Mouse (Mus musculus) limb, embryonic 15.5 days (tissue): ENCODE data around the gene Fgf8. TPM values are rescaled to one million over a fixed set of nuclear protein-coding genes. Genes with fewer than 3 reads are reported as not detected.

Source experiments
- ATAC-seq: fragments of 200-750 bp; cut with Nextera tagmentation; 2 replicates; pipeline ENCODE4 v1.8.0; 2017; ENCODE audit warnings: low read depth, moderate TSS enrichment; ENCODE audit not compliant: insufficient number of reproducible peaks, low FRiP score, low TSS enrichment
- H3K27ac ChIP-seq: fragments of 300-500 bp; sonication (generic); 2 replicates; pipeline ENCODE4 v1.5.1; 2015; ENCODE audit warnings: moderate library complexity, mild to moderate bottlenecking, inconsistent platforms
- H3K27me3 ChIP-seq: fragments of 300-500 bp; sonication (generic); 2 replicates; pipeline ENCODE4 v1.6.1; 2015; ENCODE audit warnings: inconsistent platforms
- H3K36me3 ChIP-seq: fragments of 300-500 bp; sonication (generic); 2 replicates; pipeline ENCODE4 v1.6.1; 2015; ENCODE audit warnings: inconsistent platforms
- H3K4me1 ChIP-seq: fragments of 300-500 bp; sonication (generic); 2 replicates; pipeline ENCODE4 v1.6.1; 2015; ENCODE audit warnings: inconsistent platforms
- H3K4me2 ChIP-seq: fragments of 300-500 bp; sonication (generic); 2 replicates; pipeline ENCODE4 v1.6.1; 2015; ENCODE audit warnings: mild to moderate bottlenecking, inconsistent platforms
- H3K4me3 ChIP-seq: fragments of 300-500 bp; sonication (generic); 2 replicates; pipeline ENCODE4 v1.5.1; 2015; ENCODE audit warnings: mild to moderate bottlenecking, inconsistent platforms
- H3K9ac ChIP-seq: fragments of 300-500 bp; sonication (generic); 2 replicates; pipeline ENCODE4 v1.6.1; 2015; ENCODE audit warnings: inconsistent platforms
- H3K9me3 ChIP-seq: fragments of 300-500 bp; sonication (generic); 2 replicates; pipeline ENCODE4 v1.6.1; 2016; ENCODE audit warnings: inconsistent platforms
- WGBS: fragments of 180-500 bp; shearing (Covaris S2); methylation state at CpG from one replicate; pipeline ENCODE4 v1.1.7; 2015; 5-methylcytosine and 5-hydroxymethylcytosine counted together
- polyA plus RNA-seq: library from polyadenylated mRNA; unstranded; fragments of >200 nt; fragmentation: Nextera tagmentation; extraction: Ambion mirVana; gene quantifications from 2 replicates; pipeline ENCODE4 v1.2.1, GENCODE M21; 2015

Fgf8 gene
- polyA plus RNA-seq, 1 experiment from 2014 or later = 0.51 TPM

DNA sequence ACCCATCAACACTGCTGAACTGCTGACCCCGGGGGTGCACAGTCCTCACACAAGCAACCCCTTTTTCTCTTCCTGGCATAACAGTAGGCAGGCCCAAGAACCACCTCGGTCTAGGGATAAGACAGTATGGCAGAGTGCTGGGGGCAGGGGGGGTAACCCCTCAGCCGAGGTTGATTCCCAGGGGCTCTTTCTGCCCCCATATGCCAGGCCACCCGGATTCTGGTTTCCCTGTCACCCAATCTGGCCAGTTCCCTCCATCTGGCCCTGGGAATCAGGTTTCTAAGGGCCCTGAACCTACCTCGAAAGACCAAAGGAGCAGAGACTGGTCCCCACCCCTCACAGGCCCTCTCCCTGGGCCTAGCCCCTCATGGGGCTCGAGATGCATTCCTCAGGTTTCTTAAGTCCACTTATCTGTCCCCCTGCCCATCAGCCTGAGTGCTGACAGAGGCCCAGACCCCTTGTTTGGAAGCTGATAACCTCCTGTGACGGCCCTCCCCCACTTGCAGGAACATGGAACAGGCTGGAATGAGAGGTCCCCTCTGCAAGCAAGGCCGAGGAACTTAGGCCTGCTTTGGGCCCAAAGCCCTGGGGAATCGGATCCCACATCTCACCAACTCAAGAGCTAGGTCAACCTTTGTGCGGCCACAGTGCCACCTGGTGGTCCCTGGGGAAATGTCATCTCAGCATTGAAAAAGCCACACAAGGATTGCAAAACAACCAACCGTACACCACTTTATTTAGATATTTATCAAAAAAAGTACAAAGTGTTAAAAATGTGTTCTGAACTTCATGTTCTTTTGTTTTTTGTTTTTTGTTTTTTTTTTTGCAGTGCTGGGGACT lies 4.5 kb upstream of the Fgf8 start:
- Histone ChIP-seq H3K4me2 (no peak overlapping the region), H3K36me3 (peaks cover 11% of the 10 kb centered on the region), H3K27me3 (peaks cover 45% of the 10 kb centered on the region), H3K4me1 (peaks cover 41% of the 10 kb centered on the region), H3K9me3 (no peaks in the 10 kb centered on the region), H3K9ac (no peak overlapping the region), H3K4me3 (no peak overlapping the region), H3K27ac (no peak overlapping the region)
- WGBS = 26% methylated on average over 11 of the region's 11 CpGs
- no peak for ATAC-seq

DNA sequence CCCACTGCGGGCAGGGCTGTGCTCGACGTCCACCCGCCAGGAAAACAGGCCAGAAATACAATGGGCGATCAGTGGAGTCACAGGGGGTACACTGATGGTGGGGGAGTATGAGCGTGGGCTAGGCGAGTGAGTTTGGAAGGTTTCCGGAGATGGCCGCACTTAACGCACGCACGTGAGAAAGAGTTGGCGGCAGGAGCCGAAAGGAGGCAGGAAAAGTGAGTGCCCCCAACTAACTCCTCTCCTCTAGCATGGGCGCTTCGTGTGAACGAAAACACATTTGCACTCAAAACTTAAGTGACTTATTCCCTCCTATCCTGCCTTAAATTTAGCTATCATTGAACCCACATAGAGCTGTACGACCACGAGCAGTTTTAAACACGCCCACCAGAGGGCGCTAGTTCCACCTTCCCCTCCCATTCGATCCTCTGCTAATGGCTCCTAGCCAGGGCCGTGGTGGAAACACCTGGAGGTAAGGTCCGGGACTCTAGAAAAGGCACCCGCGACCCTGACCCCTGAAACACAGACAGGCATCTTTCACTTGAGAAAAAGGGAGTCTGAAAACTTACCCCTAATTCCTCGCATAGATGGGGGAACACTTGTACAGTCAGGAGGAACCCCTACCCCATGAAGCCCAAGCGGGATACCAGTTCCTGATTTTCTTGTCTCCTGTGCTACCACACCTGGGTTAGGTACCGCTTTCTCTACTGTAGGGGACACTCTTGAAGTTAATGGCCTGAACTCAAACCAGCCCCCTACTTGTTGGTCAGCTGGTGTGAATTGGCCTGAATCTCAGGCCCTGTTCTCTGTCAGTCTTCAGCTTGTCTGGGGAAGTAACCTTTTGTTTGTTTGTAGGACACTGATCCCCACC lies 3.7 kb upstream of the Fgf8 start:
- H3K4me2 ChIP-seq = peak overlapping the region; percentile 4; the same call in 1 of the 2 replicates
- 0 out of 2 replicates have a peak overlapping the region, but pooled peaks have one; percentile 9 for H3K4me3 ChIP-seq
- no peak overlapping the region for H3K9ac ChIP-seq
- peaks cover 54% of the 10 kb centered on the region for H3K27me3 ChIP-seq
- no peak overlapping the region for H3K27ac ChIP-seq
- no peak for ATAC-seq
- peaks cover 49% of the 10 kb centered on the region for H3K4me1 ChIP-seq
- H3K36me3 ChIP-seq = peaks cover 4% of the 10 kb centered on the region; the same call in 1 of the 2 replicates
- WGBS = 13% methylated on average over 29 of the region's 29 CpGs
- H3K9me3 ChIP-seq = no peaks in the 10 kb centered on the region

DNA sequence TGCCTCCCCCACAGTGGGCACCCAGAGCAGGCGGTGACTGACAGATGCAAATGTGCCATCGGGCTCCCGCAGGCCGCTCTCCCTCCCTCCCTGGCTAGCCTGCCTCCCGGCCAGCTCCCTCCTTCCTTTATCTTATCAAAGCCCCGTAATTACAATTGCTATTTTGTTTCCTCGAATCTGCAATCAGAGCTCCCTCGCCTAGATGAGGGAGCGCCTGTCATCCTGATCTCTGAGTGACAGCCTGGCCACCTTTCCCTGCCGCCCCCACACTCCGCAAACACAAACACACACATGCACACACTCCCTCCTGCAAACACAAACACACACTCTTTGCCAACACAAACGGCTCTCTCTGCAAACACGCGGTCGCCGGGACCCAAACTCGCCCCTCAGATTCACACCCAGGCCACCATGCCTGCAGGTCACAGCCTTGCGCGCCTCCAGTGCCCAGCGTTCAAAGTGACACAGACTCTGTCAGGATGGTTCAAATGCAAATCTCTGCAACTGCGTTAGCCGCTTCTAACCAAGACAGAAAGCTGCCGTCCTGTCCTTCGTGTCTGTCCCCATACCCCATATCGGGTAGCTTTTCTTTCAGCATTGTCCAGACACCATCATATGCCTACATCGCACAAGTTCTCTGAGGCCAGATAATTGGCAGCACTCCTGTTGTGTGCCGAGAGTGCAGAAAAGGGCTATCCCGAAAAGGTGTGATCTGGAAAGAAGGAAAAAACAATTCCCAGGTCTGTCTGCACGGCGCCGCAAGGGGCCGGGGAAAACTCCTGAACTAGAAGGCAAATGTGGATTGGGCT lies 2.8 kb upstream of the Fgf8 start:
- H3K4me2 ChIP-seq = peak overlapping the region; percentile 4; the same call in 1 of the 2 replicates
- ATAC-seq = no peak
- H3K4me1 ChIP-seq = peaks cover 58% of the 10 kb centered on the region

DNA sequence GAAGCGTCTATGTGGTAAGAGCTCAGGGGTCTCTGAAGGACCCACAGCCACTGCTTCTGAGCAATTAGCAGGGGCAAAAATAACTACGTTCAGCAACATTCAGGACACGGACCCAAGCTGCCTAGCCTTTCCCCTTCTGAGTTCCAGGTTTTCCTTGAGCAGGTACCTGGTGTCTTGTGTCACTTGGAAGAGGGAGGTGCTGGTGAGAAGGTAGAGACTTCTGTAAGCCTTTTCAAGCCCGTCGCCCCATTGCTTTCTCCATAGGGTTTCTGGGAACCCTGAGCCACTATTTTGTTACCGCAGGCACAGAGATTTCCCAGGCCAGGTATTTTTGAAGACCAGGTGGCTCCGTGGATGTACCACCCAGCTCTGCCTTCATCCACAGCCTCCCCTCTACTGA lies 904 bp upstream of the Fgf8 start:
- H3K27ac ChIP-seq = no peak overlapping the region
- H3K36me3 ChIP-seq = no peaks in the 10 kb centered on the region
- H3K9me3 ChIP-seq = no peaks in the 10 kb centered on the region
- no peak for ATAC-seq
- 22% methylated on average over 7 of the region's 7 CpGs for WGBS
- H3K4me1 ChIP-seq = peaks cover 54% of the 10 kb centered on the region
- H3K4me3 ChIP-seq = no peak overlapping the region
- peaks cover 79% of the 10 kb centered on the region for H3K27me3 ChIP-seq
- H3K9ac ChIP-seq = no peak overlapping the region
- H3K4me2 ChIP-seq = peak overlapping the region; percentile 93; the same call in 1 of the 2 replicates

More for the DNA sequence above, 2.8 kb upstream of the Fgf8 start:
- Histone ChIP-seq H3K27me3 (peaks cover 62% of the 10 kb centered on the region), H3K9me3 (no peaks in the 10 kb centered on the region), H3K27ac (no peak overlapping the region), H3K9ac (no peak overlapping the region), H3K36me3 (no peaks in the 10 kb centered on the region), H3K4me3 (0 out of 2 replicates have a peak overlapping the region, but pooled peaks have one; percentile 9)
- WGBS = 6% methylated on average over 32 of the region's 32 CpGs

DNA sequence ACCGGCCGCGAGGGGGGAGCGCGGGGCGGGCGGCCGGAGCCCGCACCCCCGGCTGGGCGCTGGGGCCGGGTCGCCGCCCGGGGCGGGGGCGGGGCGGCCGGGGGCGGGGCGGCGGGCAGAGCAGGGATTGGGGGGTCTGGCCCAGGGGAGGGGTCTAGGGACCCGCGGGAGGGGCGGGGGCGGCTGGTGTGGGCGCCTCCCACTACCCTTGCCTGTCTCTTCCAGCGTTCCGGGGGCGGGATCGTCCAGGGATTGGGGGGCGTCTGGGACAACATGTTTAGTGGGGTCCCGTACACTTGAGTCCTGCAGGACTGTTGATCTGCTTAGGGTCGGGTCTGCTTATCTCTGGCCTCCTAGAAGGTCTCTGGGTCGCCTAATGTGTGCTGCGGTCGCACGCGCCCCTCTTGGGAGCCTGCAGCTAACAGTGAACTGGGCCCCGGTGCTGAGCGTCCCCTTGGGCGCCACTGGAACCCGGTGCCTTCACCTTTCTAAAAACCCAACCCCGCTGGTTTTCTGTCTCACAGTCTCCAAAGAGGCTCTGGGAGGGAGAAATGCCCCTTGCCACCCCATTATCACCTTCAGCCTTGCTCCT lies 365 bp upstream of the Fgf8 start:
- 2% methylated on average over 17 of the region's 44 CpGs for WGBS
- peak overlapping the region; percentile 93 for H3K4me2 ChIP-seq
- H3K9me3 ChIP-seq = no peaks in the 10 kb centered on the region
- H3K27me3 ChIP-seq = peaks cover 84% of the 10 kb centered on the region
- H3K9ac ChIP-seq = no peak overlapping the region
- ATAC-seq = no peak
- H3K27ac ChIP-seq = no peak overlapping the region
- peak overlapping the region; percentile 48 for H3K4me3 ChIP-seq
- H3K4me1 ChIP-seq = peaks cover 48% of the 10 kb centered on the region
- no peaks in the 10 kb centered on the region for H3K36me3 ChIP-seq

DNA sequence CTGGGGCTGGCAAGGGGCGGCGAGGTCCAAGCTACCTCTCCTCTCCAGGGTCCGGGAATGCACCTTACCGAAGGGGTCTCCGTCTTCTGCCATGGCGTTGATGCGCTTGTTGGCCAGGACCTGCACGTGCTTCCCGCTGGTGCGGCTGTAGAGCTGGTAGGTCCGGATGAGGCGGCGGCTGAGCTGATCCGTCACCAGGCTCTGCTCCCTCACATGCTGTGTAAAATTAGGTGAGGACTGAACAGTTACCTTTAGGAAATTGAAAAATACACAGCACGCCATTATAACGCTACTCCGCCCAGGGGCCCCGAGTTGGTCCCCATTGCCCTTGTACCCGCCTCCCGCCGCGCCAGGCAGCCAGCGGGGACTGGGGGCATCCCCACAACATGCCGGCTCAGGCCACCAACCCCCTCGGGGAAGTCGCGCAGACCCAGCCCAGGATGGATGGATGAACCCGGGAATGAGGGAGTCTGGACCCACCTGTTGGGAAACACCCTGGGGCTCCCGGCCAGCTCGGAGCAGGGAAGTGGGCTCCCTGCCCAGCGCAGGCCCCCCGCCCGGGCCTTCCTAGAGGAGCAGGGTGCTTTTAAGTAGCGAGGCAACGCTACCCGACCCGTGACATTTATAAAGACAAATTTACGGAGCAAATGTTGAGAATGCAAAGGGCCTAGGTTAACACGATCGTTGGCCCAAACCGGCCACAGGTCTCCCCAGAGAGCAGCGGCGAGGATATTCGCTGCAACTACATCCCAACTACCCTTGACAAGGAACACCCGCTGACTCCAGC lies 1.1 kb downstream of the Fgf8 start:
- H3K4me1 ChIP-seq = peaks cover 52% of the 10 kb centered on the region
- no peak for ATAC-seq
- no peak overlapping the region for H3K9ac ChIP-seq
- H3K4me3 ChIP-seq = peak overlapping the region; percentile 48
- peak overlapping the region; percentile 93 for H3K4me2 ChIP-seq
- WGBS = 3% methylated on average over 45 of the region's 45 CpGs
- H3K27me3 ChIP-seq = peaks cover 97% of the 10 kb centered on the region
- H3K27ac ChIP-seq = no peak overlapping the region
- no peaks in the 10 kb centered on the region for H3K36me3 ChIP-seq
- H3K9me3 ChIP-seq = no peaks in the 10 kb centered on the region

DNA sequence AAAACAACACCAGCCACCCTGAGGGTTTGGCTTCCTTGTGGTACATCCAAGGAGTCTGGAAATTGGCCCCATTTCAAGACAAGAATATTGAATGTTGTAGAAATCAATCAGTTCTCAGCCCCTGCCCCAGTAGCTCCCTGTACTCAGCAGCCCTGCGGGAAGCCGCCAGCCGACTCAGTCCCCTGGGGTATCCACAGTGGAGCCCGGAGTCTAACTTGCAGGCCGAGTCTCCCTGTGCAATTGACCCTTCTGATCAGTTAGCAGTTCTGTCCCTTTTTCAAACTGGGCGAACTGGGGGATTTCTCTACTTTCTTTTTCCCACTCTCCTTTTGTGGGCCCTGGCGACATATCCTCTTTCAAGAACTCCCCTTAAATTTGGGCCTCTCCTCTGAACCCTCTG lies 1.9 kb downstream of the Fgf8 start:
- Histone ChIP-seq H3K27ac (no peak overlapping the region), H3K4me1 (peaks cover 51% of the 10 kb centered on the region), H3K27me3 (peaks cover 97% of the 10 kb centered on the region), H3K4me2 (no peak overlapping the region), H3K36me3 (no peaks in the 10 kb centered on the region), H3K9ac (no peak overlapping the region), H3K9me3 (no peaks in the 10 kb centered on the region), H3K4me3 (no peak overlapping the region)
- ATAC-seq = no peak
- WGBS = 8% methylated on average over 7 of the region's 7 CpGs

DNA sequence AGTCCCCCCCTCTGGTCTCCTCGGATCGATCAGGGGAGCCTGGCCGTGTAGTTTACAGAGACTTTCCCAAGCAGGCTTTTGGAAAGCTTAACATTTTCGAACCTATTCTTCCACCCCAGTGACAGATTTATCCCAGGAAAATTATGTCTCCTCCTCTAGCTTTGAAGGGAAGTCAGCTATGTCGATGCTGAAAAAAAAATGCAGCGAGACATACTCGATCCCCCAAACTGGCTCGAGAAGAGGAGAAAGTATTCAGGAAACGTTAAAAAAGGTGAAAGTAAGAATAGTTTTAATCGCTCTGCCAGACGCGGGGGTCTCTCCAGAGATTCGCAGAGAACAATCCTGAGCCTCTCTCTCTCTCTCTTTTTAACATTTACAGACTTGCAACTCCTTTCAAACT lies 2.5 kb downstream of the Fgf8 start:
- H3K9ac ChIP-seq = no peak overlapping the region
- peaks cover 97% of the 10 kb centered on the region for H3K27me3 ChIP-seq
- 7% methylated on average over 13 of the region's 13 CpGs for WGBS
- no peak overlapping the region for H3K4me2 ChIP-seq
- H3K27ac ChIP-seq = no peak overlapping the region
- no peak overlapping the region for H3K4me3 ChIP-seq
- H3K36me3 ChIP-seq = no peaks in the 10 kb centered on the region
- H3K9me3 ChIP-seq = no peaks in the 10 kb centered on the region
- peaks cover 47% of the 10 kb centered on the region for H3K4me1 ChIP-seq
- no peak for ATAC-seq

DNA sequence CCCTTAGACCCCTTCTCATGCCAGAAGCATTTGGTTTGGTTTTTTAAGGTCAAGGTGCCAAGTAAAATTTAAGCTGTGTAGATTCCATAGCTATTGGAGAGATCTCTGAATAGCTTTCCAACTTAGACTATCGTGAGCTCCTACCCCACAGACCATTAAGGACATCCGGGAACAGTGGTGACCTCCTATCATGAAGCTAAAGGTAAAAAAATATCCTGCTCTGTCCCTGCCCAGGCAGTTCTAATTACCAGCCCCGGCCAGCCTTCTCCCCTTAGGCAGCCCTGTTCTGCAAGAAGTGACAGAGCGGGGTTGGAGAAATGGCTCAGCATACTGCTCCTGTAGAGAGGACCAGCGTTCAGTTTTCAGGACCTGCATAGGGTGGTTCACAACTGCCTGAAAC lies 4.2 kb downstream of the Fgf8 start:
- no peak for ATAC-seq
- Histone ChIP-seq H3K4me1 (peaks cover 50% of the 10 kb centered on the region), H3K36me3 (no peaks in the 10 kb centered on the region), H3K4me3 (no peak overlapping the region), H3K9ac (no peak overlapping the region), H3K4me2 (no peak overlapping the region), H3K27me3 (peaks cover 97% of the 10 kb centered on the region), H3K9me3 (no peaks in the 10 kb centered on the region), H3K27ac (no peak overlapping the region)
- WGBS = 51% methylated on average over 5 of the region's 5 CpGs

DNA sequence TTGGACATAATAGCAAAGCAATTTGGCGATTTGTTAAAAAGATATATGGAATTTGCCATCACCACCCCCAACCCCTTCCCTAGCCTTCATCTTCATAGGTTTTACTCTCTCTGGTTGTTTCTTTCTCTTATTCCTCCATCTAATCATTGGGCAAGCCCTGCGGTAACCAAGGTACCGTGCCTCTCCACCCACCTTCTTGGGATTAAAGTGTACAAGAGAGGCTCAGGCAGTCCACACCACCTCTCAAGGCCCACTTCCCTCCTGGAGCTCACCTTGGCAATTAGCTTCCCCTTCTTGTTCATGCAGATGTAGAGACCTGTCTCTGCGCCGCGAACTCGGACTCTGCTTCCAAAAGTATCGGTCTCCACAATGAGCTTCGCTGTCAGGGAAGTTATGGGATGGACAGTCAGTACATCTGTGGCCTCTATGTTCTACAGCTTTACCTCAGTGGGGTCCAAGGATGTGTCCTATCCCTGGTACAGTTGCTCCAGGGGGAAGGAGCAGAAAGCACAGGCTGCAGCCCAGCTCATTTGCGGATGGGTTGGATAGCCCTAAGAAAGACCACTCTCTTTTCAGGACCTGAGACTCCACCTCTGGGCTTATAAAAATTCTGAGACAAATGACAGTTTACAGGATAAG lies 4.8 kb downstream of the Fgf8 start:
- H3K9ac ChIP-seq = no peak overlapping the region
- H3K36me3 ChIP-seq = no peaks in the 10 kb centered on the region
- no peak overlapping the region for H3K27ac ChIP-seq
- no peak overlapping the region for H3K4me3 ChIP-seq
- WGBS = 80% methylated on average over 10 of the region's 10 CpGs
- H3K9me3 ChIP-seq = no peaks in the 10 kb centered on the region
- ATAC-seq = no peak
- peaks cover 48% of the 10 kb centered on the region for H3K4me1 ChIP-seq
- peaks cover 97% of the 10 kb centered on the region for H3K27me3 ChIP-seq
- no peak overlapping the region for H3K4me2 ChIP-seq
